Mouse (Mus musculus) kidney, embryonic 14.5 days (tissue): ENCODE measurements around the gene Ctc1. TPM values are rescaled to one million over a fixed set of nuclear protein-coding genes. Genes with fewer than 3 reads are reported as not detected.

Source experiments
- ATAC-seq: fragments of 200-750 bp; cut with Nextera tagmentation; 2 replicates; pipeline ENCODE4 v1.8.0; 2017; ENCODE audit warnings: moderate number of reproducible peaks, mild to moderate bottlenecking, moderate TSS enrichment, moderate library complexity; ENCODE audit not compliant: low FRiP score, low TSS enrichment
- H3K27ac ChIP-seq: fragments of 300-500 bp; sonication (generic); 2 replicates; pipeline ENCODE4 v1.5.1; 2014; ENCODE audit warnings: low read depth, mild to moderate bottlenecking, low read length, moderate library complexity, mixed read lengths
- H3K27me3 ChIP-seq: fragments of 300-500 bp; sonication (generic); 2 replicates; pipeline ENCODE4 v1.6.1; 2014; ENCODE audit warnings: mild to moderate bottlenecking, low read length; ENCODE audit not compliant: control insufficient read depth, insufficient read depth
- H3K36me3 ChIP-seq: fragments of 300-500 bp; sonication (generic); 2 replicates; pipeline ENCODE4 v1.6.1; 2014; ENCODE audit warnings: low read length, mixed read lengths; ENCODE audit not compliant: control insufficient read depth, insufficient read depth
- H3K4me1 ChIP-seq: fragments of 300-500 bp; sonication (generic); 2 replicates; pipeline ENCODE4 v1.6.1; 2014; ENCODE audit warnings: low read length, mixed read lengths; ENCODE audit not compliant: control insufficient read depth, insufficient read depth
- H3K4me2 ChIP-seq: fragments of 300-500 bp; sonication (generic); replicated peaks from 2 replicates; pipeline ENCODE4 v1.6.1; 2014; ENCODE audit warnings: low read depth, mild to moderate bottlenecking, low read length
- H3K4me3 ChIP-seq: fragments of 300-500 bp; sonication (generic); 2 replicates; pipeline ENCODE4 v1.5.1; 2014; ENCODE audit warnings: mild to moderate bottlenecking, low read length
- H3K9ac ChIP-seq: fragments of 300-500 bp; sonication (generic); 2 replicates; pipeline ENCODE4 v1.6.1; 2014; ENCODE audit warnings: low read depth, mild to moderate bottlenecking, low read length, moderate library complexity
- H3K9me3 ChIP-seq: fragments of 300-500 bp; sonication (generic); 2 replicates; pipeline ENCODE4 v1.6.1; 2016; ENCODE audit warnings: low read length; ENCODE audit not compliant: control insufficient read depth
- WGBS: fragments of 180-500 bp; shearing (Covaris S2); extraction: QIAGEN DNeasy Blood & Tissue Kit; methylation state at CpG from one replicate; pipeline ENCODE4 v1.1.7; 2014; 5-methylcytosine and 5-hydroxymethylcytosine counted together
- polyA plus RNA-seq: library from polyadenylated mRNA; unstranded; fragments of >200 nt; fragmentation: Nextera tagmentation; extraction: Ambion mirVana; gene quantifications from 2 replicates; pipeline ENCODE4 v1.2.1, GENCODE M21; 2014

Gene Ctc1
- polyA plus RNA-seq, 1 experiment from 2014 or later: 62.3 TPM

DNA sequence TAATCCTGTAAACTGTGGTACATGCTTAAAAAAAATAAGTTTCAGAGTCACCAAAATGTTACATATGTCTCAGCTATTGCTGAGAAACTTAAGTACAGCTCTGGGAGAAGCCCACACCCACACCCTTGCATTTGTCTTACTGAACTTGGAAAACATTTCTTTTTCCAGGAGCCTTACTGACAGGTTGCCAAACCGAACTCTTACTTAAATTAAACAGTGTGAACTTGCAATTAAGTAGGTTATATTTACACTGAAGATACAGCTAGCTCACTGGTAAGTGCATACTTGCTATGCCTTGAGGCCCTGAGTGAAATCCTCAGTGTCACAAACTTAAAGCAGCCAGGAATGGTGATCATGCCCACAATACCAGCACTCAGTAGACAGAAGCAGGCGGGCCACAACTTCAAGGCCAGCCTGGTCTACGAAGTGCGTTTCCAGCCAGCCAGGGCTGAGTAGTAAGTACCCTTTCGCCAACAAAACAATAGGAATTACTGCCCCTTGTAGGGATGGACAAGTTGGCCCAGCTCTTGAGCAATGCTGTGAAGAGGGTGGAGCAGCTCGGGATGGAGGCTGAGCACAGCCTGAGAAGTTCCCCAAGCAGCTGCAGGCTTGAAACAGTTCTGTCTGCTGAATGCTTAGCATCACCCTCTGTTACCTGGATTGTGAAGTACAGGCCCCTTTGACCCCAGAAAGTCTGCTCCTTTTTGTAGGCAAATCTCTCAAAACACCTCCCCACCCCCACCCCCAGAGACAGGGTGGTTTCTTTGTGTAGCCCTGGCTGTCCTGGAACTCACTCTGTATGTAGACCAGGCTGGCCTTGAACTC lies 58.5 kb downstream of the Ctc1 start:
- Histone ChIP-seq H3K4me3 (no peak overlapping the region), H3K27ac (peak overlapping the region; percentile 90), H3K27me3 (no peaks in the 10 kb centered on the region), H3K4me2 (0 out of 2 replicates have a peak overlapping the region, but pooled peaks have one; percentile 12), H3K36me3 (no peaks in the 10 kb centered on the region), H3K9ac (0 out of 2 replicates have a peak overlapping the region, but pooled peaks have one; percentile 23), H3K4me1 (peaks cover 20% of the 10 kb centered on the region; the same call in 1 of the 2 replicates), H3K9me3 (no peaks in the 10 kb centered on the region)
- no peak for ATAC-seq
- 37% methylated on average over 6 of the region's 6 CpGs for WGBS

GRCm38 (mm10) chr11:69074776-69075069 lies 59.0 kb downstream of the Ctc1 start:
- Histone ChIP-seq H3K9ac (no peak overlapping the region), H3K27me3 (no peaks in the 10 kb centered on the region), H3K4me2 (no peak overlapping the region), H3K36me3 (no peaks in the 10 kb centered on the region), H3K9me3 (no peaks in the 10 kb centered on the region), H3K27ac (no peak overlapping the region), H3K4me3 (no peak overlapping the region), H3K4me1 (peaks cover 19% of the 10 kb centered on the region; the same call in 1 of the 2 replicates)
- 55% methylated on average over 2 of the region's 2 CpGs for WGBS
- no peak for ATAC-seq

GRCm38 (mm10) chr11:69075764-69076479 lies 60.2 kb downstream of the Ctc1 start:
- WGBS: 62% methylated on average over 8 of the region's 9 CpGs
- H3K27me3 ChIP-seq: no peaks in the 10 kb centered on the region

GRCm38 (mm10) chr11:69076572-69076971 lies 60.9 kb downstream of the Ctc1 start:
- Histone ChIP-seq H3K9ac (no peak overlapping the region), H3K4me2 (no peak overlapping the region), H3K4me1 (peaks cover 15% of the 10 kb centered on the region; the same call in 1 of the 2 replicates), H3K4me3 (no peak overlapping the region), H3K27ac (no peak overlapping the region), H3K27me3 (no peaks in the 10 kb centered on the region), H3K9me3 (no peaks in the 10 kb centered on the region), H3K36me3 (no peaks in the 10 kb centered on the region)
- 65% methylated on average over 5 of the region's 5 CpGs for WGBS
- no peak for ATAC-seq

More at GRCm38 (mm10) chr11:69075764-69076479, 60.2 kb downstream of the Ctc1 start:
- no peak overlapping the region for H3K9ac ChIP-seq
- no peak for ATAC-seq
- no peaks in the 10 kb centered on the region for H3K9me3 ChIP-seq
- H3K27ac ChIP-seq: no peak overlapping the region
- H3K36me3 ChIP-seq: no peaks in the 10 kb centered on the region
- no peak overlapping the region for H3K4me3 ChIP-seq
- no peak overlapping the region for H3K4me2 ChIP-seq
- H3K4me1 ChIP-seq: peaks cover 20% of the 10 kb centered on the region; the same call in 1 of the 2 replicates

GRCm38 (mm10) chr11:69077316-69077715 lies 61.6 kb downstream of the Ctc1 start:
- Histone ChIP-seq H3K9ac (no peak overlapping the region), H3K36me3 (no peaks in the 10 kb centered on the region), H3K9me3 (no peaks in the 10 kb centered on the region), H3K4me1 (peaks cover 13% of the 10 kb centered on the region; the same call in 1 of the 2 replicates), H3K4me2 (no peak overlapping the region), H3K27me3 (no peaks in the 10 kb centered on the region), H3K27ac (no peak overlapping the region), H3K4me3 (no peak overlapping the region)
- WGBS: 83% methylated on average over 9 of the region's 9 CpGs
- ATAC-seq: no peak

DNA sequence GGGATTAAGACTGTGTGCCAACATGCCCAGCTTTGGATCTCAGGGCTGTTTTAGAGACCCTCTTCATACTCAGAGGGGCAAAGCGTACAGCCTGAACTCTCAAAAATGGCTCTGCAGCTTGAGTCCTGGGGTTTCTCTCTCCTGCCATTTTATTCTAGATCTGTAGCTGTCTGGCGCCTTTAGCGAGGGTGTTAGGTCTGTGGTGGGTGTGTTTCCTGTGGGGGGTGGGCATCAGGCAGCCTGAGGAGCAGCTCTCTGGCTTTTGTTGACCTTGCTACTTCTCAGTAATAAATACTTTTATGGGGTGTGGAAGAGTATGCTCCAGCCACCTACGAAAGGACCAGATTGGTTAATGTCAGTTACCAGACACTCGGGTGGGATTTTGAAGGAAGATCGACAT lies 62.3 kb downstream of the Ctc1 start:
- no peak overlapping the region for H3K4me2 ChIP-seq
- H3K9me3 ChIP-seq: no peaks in the 10 kb centered on the region
- H3K27me3 ChIP-seq: no peaks in the 10 kb centered on the region
- H3K36me3 ChIP-seq: no peaks in the 10 kb centered on the region
- H3K27ac ChIP-seq: no peak overlapping the region
- no peak for ATAC-seq
- H3K9ac ChIP-seq: no peak overlapping the region
- H3K4me3 ChIP-seq: no peak overlapping the region
- 47% methylated on average over 6 of the region's 6 CpGs for WGBS
- H3K4me1 ChIP-seq: peaks cover 11% of the 10 kb centered on the region; the same call in 1 of the 2 replicates

DNA sequence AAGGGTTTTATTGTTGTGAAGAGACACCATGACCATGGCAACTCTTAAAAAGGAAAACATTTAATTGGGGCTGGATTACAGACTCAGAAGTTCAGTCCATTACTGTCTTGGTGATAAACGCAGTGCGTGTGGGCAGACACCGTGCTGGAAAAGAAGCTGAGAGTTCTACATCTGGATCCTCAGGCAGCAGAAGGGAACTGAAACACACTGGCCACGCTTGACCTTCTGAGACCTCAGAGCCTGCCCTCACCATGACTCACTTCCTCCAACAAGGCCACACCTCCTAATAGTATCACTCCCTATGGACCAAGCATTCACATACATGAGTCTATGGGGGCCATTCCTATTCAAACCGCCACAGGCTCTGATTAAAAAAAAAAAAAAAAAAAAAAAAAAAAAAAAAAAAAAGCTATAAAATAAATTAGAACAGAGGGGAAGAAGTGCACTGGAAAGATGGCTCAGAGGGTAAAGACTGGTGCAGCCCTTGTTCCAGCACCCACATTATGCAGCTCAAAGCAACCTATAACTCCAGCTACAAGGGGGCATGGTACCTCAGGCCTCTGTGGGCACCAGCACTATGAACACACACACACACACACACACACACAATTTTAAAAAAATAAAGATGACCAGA lies 63.2 kb downstream of the Ctc1 start:
- Histone ChIP-seq H3K4me2 (no peak overlapping the region), H3K9me3 (no peaks in the 10 kb centered on the region), H3K4me3 (no peak overlapping the region), H3K9ac (no peak overlapping the region), H3K4me1 (peaks cover 10% of the 10 kb centered on the region; the same call in 1 of the 2 replicates), H3K27me3 (no peaks in the 10 kb centered on the region), H3K27ac (no peak overlapping the region), H3K36me3 (no peaks in the 10 kb centered on the region)
- 38% methylated on average over 5 of the region's 5 CpGs for WGBS
- ATAC-seq: peak; percentile 40; the same call in 1 of the 2 replicates

DNA sequence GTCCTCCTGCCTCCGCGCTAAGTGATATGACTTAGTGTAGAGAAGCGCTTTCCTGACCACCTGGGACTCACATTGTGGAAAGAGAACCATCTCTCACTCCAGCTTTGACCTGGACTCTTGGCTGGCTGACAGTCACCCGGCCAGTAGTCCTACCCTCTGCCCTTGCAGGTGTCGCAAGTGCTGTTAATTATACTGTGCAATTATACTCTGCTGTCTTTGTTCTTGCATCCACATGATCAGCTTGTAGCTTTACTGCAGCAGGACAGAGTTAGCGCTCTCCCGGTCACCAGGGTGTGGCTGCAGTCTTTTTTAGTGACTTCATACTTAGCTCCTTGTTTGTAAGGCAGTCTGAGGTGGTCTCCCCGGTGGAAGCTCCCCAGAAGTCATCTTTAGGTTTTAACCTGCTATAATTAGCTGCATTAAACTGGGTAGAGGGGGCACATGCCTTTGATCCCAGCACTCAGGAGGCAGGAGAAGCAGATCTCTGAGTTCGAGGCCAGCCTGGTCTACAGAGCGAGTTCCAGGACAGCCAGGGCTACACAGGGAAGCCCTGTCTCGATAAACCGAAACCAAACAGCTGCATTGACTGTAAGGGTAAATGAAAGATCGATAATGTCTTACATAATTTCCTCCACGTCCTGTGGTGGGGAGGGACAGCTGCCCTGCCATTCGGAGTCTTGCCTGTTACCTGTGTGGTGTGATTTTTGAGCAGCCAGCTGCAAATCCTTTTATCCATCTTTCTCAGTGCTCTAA lies 64.6 kb downstream of the Ctc1 start:
- H3K4me1 ChIP-seq: 0 out of 2 replicates have a peak, but pooled peaks cover 4% of the 10 kb centered on the region
- no peaks in the 10 kb centered on the region for H3K36me3 ChIP-seq
- H3K27ac ChIP-seq: no peak overlapping the region
- no peak overlapping the region for H3K4me2 ChIP-seq
- H3K27me3 ChIP-seq: no peaks in the 10 kb centered on the region
- H3K9ac ChIP-seq: no peak overlapping the region
- ATAC-seq: no peak
- H3K9me3 ChIP-seq: no peaks in the 10 kb centered on the region
- no peak overlapping the region for H3K4me3 ChIP-seq
- WGBS: 75% methylated on average over 15 of the region's 15 CpGs
